Mouse (Mus musculus) intestine, postnatal 0 days (tissue): ENCODE measurements around the gene Mettl6. TPM values are rescaled to one million over a fixed set of nuclear protein-coding genes. Genes with fewer than 3 reads are reported as not detected.
A peak's percentile ranks its signal among the peaks of the same experiment; 100 is the strongest.

Source experiments
- ATAC-seq: fragments of 200-750 bp; cut with Nextera tagmentation; 2 replicates; pipeline ENCODE4 v1.8.0; 2017; ENCODE audit warnings: mild to moderate bottlenecking, moderate TSS enrichment, moderate library complexity
- H3K27ac ChIP-seq: fragments of 300-500 bp; sonication (generic); 2 replicates; pipeline ENCODE4 v1.5.1; 2014; ENCODE audit warnings: mild to moderate bottlenecking, low read depth, low read length, moderate library complexity
- H3K27me3 ChIP-seq: fragments of 300-500 bp; sonication (generic); replicated peaks from 2 replicates; pipeline ENCODE4 v1.6.1; 2014; ENCODE audit warnings: low read length, mixed read lengths; ENCODE audit not compliant: control insufficient read depth, insufficient read depth
- H3K36me3 ChIP-seq: fragments of 300-500 bp; sonication (generic); 2 replicates; pipeline ENCODE4 v1.6.1; 2014; ENCODE audit warnings: mild to moderate bottlenecking, moderate library complexity; ENCODE audit not compliant: control insufficient read depth, insufficient read depth
- H3K4me1 ChIP-seq: fragments of 300-500 bp; sonication (generic); replicated peaks from 2 replicates; pipeline ENCODE4 v1.6.1; 2014; ENCODE audit warnings: antibody characterized with exemption, low read length, mixed read lengths; ENCODE audit not compliant: control insufficient read depth, insufficient read depth
- H3K4me2 ChIP-seq: fragments of 300-500 bp; sonication (generic); replicated peaks from 2 replicates; pipeline ENCODE4 v1.6.1; 2014; ENCODE audit warnings: low read depth, mild to moderate bottlenecking, moderate library complexity
- H3K4me3 ChIP-seq: fragments of 300-500 bp; sonication (generic); 2 replicates; pipeline ENCODE4 v1.5.1; 2014; ENCODE audit warnings: low read depth, low read length
- H3K9ac ChIP-seq: fragments of 300-500 bp; sonication (generic); 2 replicates; pipeline ENCODE4 v1.6.1; 2014; ENCODE audit warnings: mild to moderate bottlenecking, low read depth, low read length
- H3K9me3 ChIP-seq: fragments of 300-500 bp; sonication (generic); 2 replicates; pipeline ENCODE4 v1.6.1; 2016; ENCODE audit warnings: mixed run types; ENCODE audit not compliant: control insufficient read depth
- CTCF ChIP-seq: sonication (generic); IDR thresholded peaks from 2 replicates; pipeline ENCODE4 v1.5.1; 2016; ENCODE audit warnings: low read depth, mild to moderate bottlenecking, control low read depth, antibody characterized with exemption, moderate library complexity
- WGBS: fragments of 180-500 bp; shearing (Covaris S2); extraction: QIAGEN DNeasy Blood & Tissue Kit; methylation state at CpG from one replicate; pipeline ENCODE4 v1.1.7; 2014; 5-methylcytosine and 5-hydroxymethylcytosine counted together
- polyA plus RNA-seq: library from polyadenylated mRNA; unstranded; fragments of >200 nt; fragmentation: Nextera tagmentation; extraction: Ambion mirVana; gene quantifications from 2 replicates; pipeline ENCODE4 v1.2.1, GENCODE M21; 2015

The Mettl6 gene
- polyA plus RNA-seq, 1 experiment from 2014 or later, result 28.2 TPM

GRCm38 (mm10) chr14:31493901-31494300, 939 bp downstream of the Mettl6 start:
- Histone ChIP-seq H3K9ac (peak overlapping the region; percentile 91), H3K4me2 (peak overlapping the region; percentile 76), H3K36me3 (peaks cover 27% of the 10 kb centered on the region), H3K4me3 (peak overlapping the region; percentile 86), H3K9me3 (no peaks in the 10 kb centered on the region), H3K4me1 (peaks cover 12% of the 10 kb centered on the region; the same call in 1 of the 2 replicates), H3K27ac (peak overlapping the region; percentile 86; the same call in 1 of the 2 replicates), H3K27me3 (no peaks in the 10 kb centered on the region)
- TF ChIP-seq CTCF, result no peak
- no peak for ATAC-seq
- 19% methylated on average over 9 of the region's 9 CpGs for WGBS

DNA sequence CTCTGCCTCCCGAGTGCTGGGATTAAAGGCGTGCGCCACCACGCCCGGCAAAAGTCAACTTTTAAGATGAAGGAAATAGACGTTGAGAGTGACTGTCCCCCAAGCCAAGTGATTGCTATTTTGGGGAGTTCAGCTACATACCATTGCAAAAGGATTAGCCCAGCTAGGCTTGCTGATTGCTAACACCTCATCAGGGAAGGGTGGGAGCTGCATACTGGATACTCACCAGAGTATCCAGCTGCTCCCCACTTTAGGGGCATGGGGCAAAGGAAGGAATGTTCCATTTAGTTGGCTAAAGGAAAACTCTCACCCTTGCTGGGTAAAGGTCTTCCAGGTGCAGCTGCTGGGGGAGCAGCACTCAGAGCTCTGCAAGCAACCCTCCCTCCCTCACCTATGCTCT, 6.8 kb downstream of the Mettl6 start:
- Histone ChIP-seq H3K4me3 (no peak overlapping the region), H3K27ac (no peak overlapping the region), H3K9ac (no peak overlapping the region), H3K36me3 (peaks cover 75% of the 10 kb centered on the region), H3K4me1 (no peaks in the 10 kb centered on the region), H3K4me2 (no peak overlapping the region), H3K27me3 (no peaks in the 10 kb centered on the region), H3K9me3 (no peaks in the 10 kb centered on the region)
- 88% methylated on average over 6 of the region's 6 CpGs for WGBS
- no peak for ATAC-seq
- TF ChIP-seq CTCF, result no peak

DNA sequence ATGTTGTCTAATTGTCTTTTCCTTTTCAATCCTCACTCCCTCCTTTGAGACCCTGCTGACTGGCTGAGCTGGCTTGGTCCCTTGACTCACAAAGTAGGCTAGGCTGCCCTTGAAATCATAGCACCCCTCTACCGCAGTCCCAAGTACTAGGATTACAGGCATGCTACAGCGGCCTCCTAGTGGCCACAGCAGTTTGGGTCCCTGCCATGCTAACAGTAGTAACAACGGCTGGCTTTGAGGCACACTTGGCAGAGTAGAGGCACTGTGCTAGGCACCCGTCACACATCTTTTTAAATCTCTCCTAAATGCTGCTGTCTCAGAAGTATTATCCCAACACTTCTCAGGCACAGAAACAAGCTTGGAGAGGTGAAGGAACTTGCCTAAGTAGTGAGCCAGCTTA, 8.4 kb downstream of the Mettl6 start:
- TF ChIP-seq CTCF, result peak; percentile 29
- peaks cover 80% of the 10 kb centered on the region for H3K36me3 ChIP-seq
- no peak overlapping the region for H3K27ac ChIP-seq
- no peaks in the 10 kb centered on the region for H3K27me3 ChIP-seq
- no peaks in the 10 kb centered on the region for H3K9me3 ChIP-seq
- H3K4me2 ChIP-seq, result no peak overlapping the region
- no peak for ATAC-seq
- no peak overlapping the region for H3K9ac ChIP-seq
- WGBS, result 82% methylated on average over 4 of the region's 4 CpGs
- H3K4me3 ChIP-seq, result no peak overlapping the region
- no peaks in the 10 kb centered on the region for H3K4me1 ChIP-seq

DNA sequence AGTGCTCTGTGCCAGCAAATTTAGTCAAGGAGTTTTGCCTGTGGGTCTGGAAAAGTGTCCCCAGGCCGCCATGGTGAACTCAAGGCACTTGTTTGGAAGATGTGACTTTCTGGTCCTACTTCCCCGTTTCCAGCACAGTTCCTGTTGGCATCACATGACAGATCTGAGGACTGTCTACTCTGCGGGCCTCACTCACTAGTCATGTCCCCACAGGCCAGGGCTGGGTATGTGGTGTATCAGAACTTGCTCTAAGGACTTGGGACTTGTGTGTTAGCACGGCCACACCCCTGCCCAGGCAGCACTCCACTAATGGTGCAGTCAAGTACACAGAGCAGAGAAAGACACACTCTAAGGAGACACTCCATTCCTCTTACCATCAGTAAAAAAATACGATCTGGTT, 12.4 kb downstream of the Mettl6 start:
- TF ChIP-seq CTCF, result no peak
- H3K4me1 ChIP-seq, result no peaks in the 10 kb centered on the region
- peak; percentile 87 for ATAC-seq
- no peak overlapping the region for H3K4me3 ChIP-seq
- no peak overlapping the region for H3K9ac ChIP-seq
- no peak overlapping the region for H3K4me2 ChIP-seq
- 83% methylated on average over 5 of the region's 5 CpGs for WGBS
- H3K27ac ChIP-seq, result peak overlapping the region; percentile 54
- no peaks in the 10 kb centered on the region for H3K27me3 ChIP-seq
- H3K9me3 ChIP-seq, result no peaks in the 10 kb centered on the region
- H3K36me3 ChIP-seq, result peaks cover 74% of the 10 kb centered on the region

GRCm38 (mm10) chr14:31473297-31473696, 21.5 kb downstream of the Mettl6 start:
- 82% methylated on average over 2 of the region's 2 CpGs for WGBS
- peak; percentile 48 for TF ChIP-seq CTCF

DNA sequence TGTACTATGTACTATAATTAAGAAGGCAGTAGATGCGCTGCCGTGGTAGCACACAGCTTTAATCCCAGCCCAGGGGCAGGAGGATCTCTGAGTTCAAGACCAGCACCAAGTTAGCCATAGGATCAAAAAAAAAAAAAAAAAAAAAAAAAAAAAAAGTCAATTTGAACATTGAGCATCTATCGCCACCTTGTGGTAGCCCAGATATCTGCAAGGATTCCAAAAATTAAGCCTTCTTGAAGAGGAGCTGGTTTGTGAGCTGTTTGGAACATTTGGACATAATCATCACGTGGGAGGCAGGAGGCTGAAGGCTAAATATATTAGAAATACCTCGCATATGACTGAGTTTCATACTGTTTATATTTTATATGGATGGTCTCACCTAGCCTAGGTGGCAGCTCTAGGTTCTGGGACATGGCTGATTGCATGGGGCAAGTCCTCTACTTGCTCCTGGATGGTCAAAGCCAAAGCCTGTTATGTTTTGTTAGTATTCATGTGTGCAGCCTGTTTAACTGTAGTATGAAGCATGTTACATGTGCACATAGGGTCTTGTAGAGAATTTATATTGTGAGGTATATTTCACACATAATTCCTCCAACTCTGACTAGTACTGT, 22.3 kb downstream of the Mettl6 start:
- peak; percentile 78 for TF ChIP-seq CTCF
- Histone ChIP-seq H3K27ac (no peak overlapping the region), H3K9me3 (no peaks in the 10 kb centered on the region), H3K36me3 (no peaks in the 10 kb centered on the region), H3K4me3 (no peak overlapping the region), H3K9ac (no peak overlapping the region), H3K4me1 (no peaks in the 10 kb centered on the region), H3K4me2 (no peak overlapping the region), H3K27me3 (no peaks in the 10 kb centered on the region)
- WGBS, result 8% methylated on average over 5 of the region's 5 CpGs
- no peak for ATAC-seq

More at GRCm38 (mm10) chr14:31473297-31473696, 21.5 kb downstream of the Mettl6 start:
- no peak overlapping the region for H3K4me2 ChIP-seq
- no peak for ATAC-seq
- no peaks in the 10 kb centered on the region for H3K36me3 ChIP-seq
- no peaks in the 10 kb centered on the region for H3K9me3 ChIP-seq
- no peak overlapping the region for H3K9ac ChIP-seq
- no peaks in the 10 kb centered on the region for H3K27me3 ChIP-seq
- H3K4me1 ChIP-seq, result no peaks in the 10 kb centered on the region
- no peak overlapping the region for H3K27ac ChIP-seq
- H3K4me3 ChIP-seq, result no peak overlapping the region
